Mouse (Mus musculus) lung, embryonic 14.5 days (tissue): ENCODE data around the gene Sema5a. TPM values are rescaled to one million over a fixed set of nuclear protein-coding genes. Genes with fewer than 3 reads are reported as not detected.

Experiments used
- ATAC-seq: fragments of 200-750 bp; cut with Nextera tagmentation; 2 replicates; pipeline ENCODE4 v1.8.0; 2017; ENCODE audit warnings: mild to moderate bottlenecking, moderate TSS enrichment, moderate library complexity; ENCODE audit not compliant: insufficient read depth
- DNase-seq: peaks from one replicate; pipeline ENCODE4 v3.0.0-alpha.2; 2015
- H3K27ac ChIP-seq: fragments of 300-500 bp; sonication (generic); 2 replicates; pipeline ENCODE4 v1.5.1; 2014; ENCODE audit warnings: low read depth, mild to moderate bottlenecking, moderate library complexity
- H3K27me3 ChIP-seq: fragments of 300-500 bp; sonication (generic); 2 replicates; pipeline ENCODE4 v1.6.1; 2014; ENCODE audit warnings: low read length, control low read depth; ENCODE audit not compliant: insufficient read depth
- H3K36me3 ChIP-seq: fragments of 300-500 bp; sonication (generic); 2 replicates; pipeline ENCODE4 v1.6.1; 2014; ENCODE audit warnings: control low read depth; ENCODE audit not compliant: insufficient read depth
- H3K4me1 ChIP-seq: fragments of 300-500 bp; sonication (generic); 2 replicates; pipeline ENCODE4 v1.6.1; 2014; ENCODE audit warnings: antibody characterized with exemption, control low read depth; ENCODE audit not compliant: insufficient read depth
- H3K4me2 ChIP-seq: fragments of 300-500 bp; sonication (generic); 2 replicates; pipeline ENCODE4 v1.6.1; 2014; ENCODE audit warnings: mild to moderate bottlenecking
- H3K4me3 ChIP-seq: fragments of 300-500 bp; sonication (generic); 2 replicates; pipeline ENCODE4 v1.5.1; 2014; ENCODE audit warnings: low read depth, low read length
- H3K9ac ChIP-seq: fragments of 300-500 bp; sonication (generic); 2 replicates; pipeline ENCODE4 v1.6.1; 2014
- H3K9me3 ChIP-seq: fragments of 300-500 bp; sonication (generic); 2 replicates; pipeline ENCODE4 v1.6.1; 2016; ENCODE audit warnings: low read depth, low read length, control low read depth
- CTCF ChIP-seq: IDR thresholded peaks from 2 replicates; pipeline ENCODE4 v1.5.1; 2016; ENCODE audit warnings: antibody characterized with exemption, low read depth
- WGBS: fragments of 180-500 bp; shearing (Covaris S2); extraction: QIAGEN DNeasy Blood & Tissue Kit; methylation state at CpG from one replicate; pipeline ENCODE4 v1.1.7; 2014; 5-methylcytosine and 5-hydroxymethylcytosine counted together
- polyA plus RNA-seq: library from polyadenylated mRNA; unstranded; fragments of >200 nt; fragmentation: Nextera tagmentation; extraction: Ambion mirVana; gene quantifications from 2 replicates; pipeline ENCODE4 v1.2.1, GENCODE M21; 2014

Gene Sema5a
- polyA plus RNA-seq, 1 experiment from 2014 or later, result 17.9 TPM

DNA sequence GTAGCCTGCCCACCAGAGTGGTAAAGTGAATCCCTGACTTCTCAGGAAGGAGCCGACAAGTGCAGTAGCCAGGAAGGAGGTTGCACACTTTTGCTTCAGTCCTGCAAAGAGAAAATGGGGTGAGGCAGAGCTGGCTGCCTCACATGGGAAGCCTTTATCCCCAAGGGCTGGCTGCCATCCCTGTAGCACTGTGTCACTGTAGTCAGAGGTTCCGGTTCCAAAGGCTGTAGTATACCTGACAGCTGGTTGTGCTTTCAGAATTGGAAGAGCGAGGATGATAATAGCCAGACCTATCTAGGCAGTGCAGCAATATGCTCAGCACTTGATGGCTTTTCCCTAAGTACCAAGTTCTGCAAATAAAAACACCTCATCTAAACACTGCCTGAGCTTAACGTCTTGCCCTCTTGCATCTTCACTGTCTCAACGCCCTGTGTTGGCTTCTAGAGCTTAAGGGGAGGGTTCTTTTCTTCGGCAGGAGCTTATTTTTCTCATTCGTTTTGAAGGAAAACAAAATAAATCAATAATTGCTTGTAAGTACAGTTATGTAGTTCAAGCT, 20.3 kb downstream of the Sema5a start:
- no peaks in the 10 kb centered on the region for H3K36me3 ChIP-seq
- 0 out of 2 replicates have a peak, but pooled peaks have one; percentile 14 for TF ChIP-seq CTCF
- H3K9ac ChIP-seq, result no peak overlapping the region
- no peak overlapping the region for H3K4me3 ChIP-seq
- ATAC-seq (peak; percentile 66), DNase-seq (no peak)
- no peaks in the 10 kb centered on the region for H3K27me3 ChIP-seq
- H3K4me1 ChIP-seq, result peaks cover 24% of the 10 kb centered on the region
- peak overlapping the region; percentile 59; the same call in 1 of the 2 replicates for H3K27ac ChIP-seq
- no peaks in the 10 kb centered on the region for H3K9me3 ChIP-seq
- WGBS, result 43% methylated on average over 7 of the region's 7 CpGs
- peak overlapping the region; percentile 13; the same call in 1 of the 2 replicates for H3K4me2 ChIP-seq

DNA sequence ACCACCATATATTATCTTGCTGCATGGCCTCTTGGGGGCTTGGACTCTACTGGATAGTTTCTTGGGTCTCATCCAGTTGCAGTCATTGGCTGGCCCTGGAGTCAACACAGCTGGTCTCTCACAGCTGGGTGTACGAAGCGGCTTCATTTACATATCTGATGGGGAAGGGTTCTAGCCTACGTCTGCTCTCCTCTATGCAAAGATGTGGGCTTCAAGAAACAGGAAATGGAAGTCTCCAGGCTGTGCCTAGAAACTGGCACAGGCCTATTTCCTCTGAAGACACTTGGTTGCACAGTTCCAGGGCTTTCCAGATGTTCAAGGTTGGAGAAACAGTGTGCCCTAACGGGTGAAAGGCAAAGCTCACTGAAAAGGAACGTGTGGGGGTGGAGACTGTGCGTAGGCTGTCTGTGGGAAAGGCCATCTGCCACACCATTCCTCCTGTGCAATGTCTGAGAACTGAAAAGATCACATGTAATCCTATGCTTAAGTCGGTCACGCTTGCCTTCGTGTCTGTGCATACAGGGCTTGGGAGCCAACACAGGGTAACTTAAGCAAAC, 20.8 kb downstream of the Sema5a start:
- H3K4me1 ChIP-seq, result peaks cover 24% of the 10 kb centered on the region
- 39% methylated on average over 9 of the region's 9 CpGs for WGBS
- no peak overlapping the region for H3K4me3 ChIP-seq
- no peaks in the 10 kb centered on the region for H3K36me3 ChIP-seq
- ATAC-seq (peak; percentile 97), DNase-seq (peak; percentile 95)
- no peaks in the 10 kb centered on the region for H3K27me3 ChIP-seq
- peak overlapping the region; percentile 87 for H3K27ac ChIP-seq
- no peak overlapping the region for H3K9ac ChIP-seq
- no peaks in the 10 kb centered on the region for H3K9me3 ChIP-seq
- peak; percentile 12; the same call in 1 of the 2 replicates for TF ChIP-seq CTCF
- H3K4me2 ChIP-seq, result peak overlapping the region; percentile 25; the same call in 1 of the 2 replicates

DNA sequence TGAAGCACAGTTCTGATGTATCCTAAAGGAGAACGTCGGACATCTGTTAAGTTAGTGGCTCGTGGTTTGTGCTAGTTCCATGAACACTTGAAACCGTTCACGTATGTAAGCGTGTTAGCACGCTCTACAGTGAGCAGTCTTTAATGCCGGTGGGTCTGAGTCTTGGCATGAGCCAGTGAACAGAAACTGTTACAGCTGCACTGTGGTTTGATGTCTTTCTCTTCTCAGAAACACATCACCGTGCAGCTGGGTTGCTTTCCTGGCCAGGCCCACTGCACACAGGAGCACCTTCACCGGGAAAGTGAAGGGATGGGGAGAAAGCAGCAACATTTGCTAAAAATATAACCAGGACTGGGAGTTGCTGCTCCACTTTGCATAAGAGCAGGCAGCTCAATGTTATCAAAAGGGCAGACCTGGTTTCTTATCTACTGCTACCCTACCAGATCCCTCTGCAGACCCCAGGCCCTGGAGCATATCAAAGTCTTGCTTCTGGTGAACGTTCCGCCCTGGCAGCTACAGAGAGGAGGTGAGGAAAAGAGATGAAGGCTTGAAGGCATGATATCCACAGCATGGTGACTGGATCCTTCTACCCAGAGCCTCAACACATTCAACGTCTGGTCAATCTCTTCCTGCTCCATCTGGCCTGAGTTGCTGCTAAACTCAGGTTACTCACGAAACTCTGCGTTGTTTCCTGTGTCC, 21.7 kb downstream of the Sema5a start:
- Histone ChIP-seq H3K4me1 (peaks cover 24% of the 10 kb centered on the region), H3K27ac (peak overlapping the region; percentile 87), H3K27me3 (no peaks in the 10 kb centered on the region), H3K9ac (no peak overlapping the region), H3K4me3 (no peak overlapping the region), H3K4me2 (no peak overlapping the region), H3K9me3 (no peaks in the 10 kb centered on the region), H3K36me3 (no peaks in the 10 kb centered on the region)
- WGBS, result 71% methylated on average over 15 of the region's 15 CpGs
- peak; percentile 15 for DNase-seq
- no peak for TF ChIP-seq CTCF
- ATAC-seq, result no peak

DNA sequence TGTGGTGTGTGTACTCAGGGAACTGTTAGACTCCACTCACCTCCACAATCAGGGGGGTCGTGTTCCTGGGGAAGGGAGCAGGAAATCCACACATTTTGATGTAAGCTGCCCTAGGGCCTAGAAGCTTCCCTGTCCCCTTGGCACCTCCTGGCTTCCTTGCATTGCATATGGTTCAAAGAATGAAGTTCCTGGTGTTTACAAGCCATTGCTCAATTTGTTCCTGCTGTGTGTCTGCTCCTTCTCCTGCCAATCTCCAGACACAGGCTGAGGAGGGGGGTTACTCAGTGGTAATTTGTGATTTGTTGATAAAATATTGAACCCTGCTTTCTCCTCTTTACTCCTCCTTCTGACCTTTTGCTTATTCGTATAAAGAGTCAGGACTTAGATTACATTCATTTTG, 25.5 kb downstream of the Sema5a start:
- Histone ChIP-seq H3K9me3 (no peaks in the 10 kb centered on the region), H3K27ac (no peak overlapping the region), H3K4me3 (no peak overlapping the region), H3K27me3 (no peaks in the 10 kb centered on the region), H3K9ac (no peak overlapping the region), H3K4me1 (peaks cover 13% of the 10 kb centered on the region), H3K36me3 (no peaks in the 10 kb centered on the region; the same call in 1 of the 2 replicates), H3K4me2 (no peak overlapping the region)
- DNase-seq, result no peak
- WGBS, result 50% methylated on average over 2 of the region's 2 CpGs
- no peak for ATAC-seq
- TF ChIP-seq CTCF, result no peak

DNA sequence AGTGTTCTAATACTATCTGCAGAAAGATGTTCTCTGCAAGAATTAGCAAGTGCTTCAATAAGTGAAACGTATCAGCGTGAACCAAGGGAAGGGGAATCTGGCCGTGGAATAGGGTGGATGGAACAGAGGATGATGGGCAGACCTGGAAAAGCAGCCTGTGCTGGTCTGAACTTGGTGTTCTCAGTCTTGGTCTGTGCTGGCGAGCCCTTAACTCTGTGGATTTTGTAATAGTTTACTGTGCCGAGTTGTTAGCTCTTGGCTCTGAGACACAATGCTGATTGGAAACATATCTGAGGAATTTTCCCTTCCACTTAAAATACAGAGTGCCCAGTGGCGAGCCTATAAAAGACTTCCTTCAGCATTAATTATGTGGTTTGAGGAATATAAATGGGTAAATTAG, 29.3 kb downstream of the Sema5a start:
- TF ChIP-seq CTCF, result no peak
- no peak for DNase-seq
- no peak overlapping the region for H3K4me2 ChIP-seq
- WGBS, result 83% methylated on average over 6 of the region's 6 CpGs
- no peak overlapping the region for H3K9ac ChIP-seq
- H3K4me3 ChIP-seq, result no peak overlapping the region
- H3K36me3 ChIP-seq, result no peaks in the 10 kb centered on the region; the same call in 1 of the 2 replicates
- H3K4me1 ChIP-seq, result no peaks in the 10 kb centered on the region
- H3K9me3 ChIP-seq, result no peaks in the 10 kb centered on the region
- ATAC-seq, result no peak
- H3K27ac ChIP-seq, result no peak overlapping the region
- H3K27me3 ChIP-seq, result no peaks in the 10 kb centered on the region

DNA sequence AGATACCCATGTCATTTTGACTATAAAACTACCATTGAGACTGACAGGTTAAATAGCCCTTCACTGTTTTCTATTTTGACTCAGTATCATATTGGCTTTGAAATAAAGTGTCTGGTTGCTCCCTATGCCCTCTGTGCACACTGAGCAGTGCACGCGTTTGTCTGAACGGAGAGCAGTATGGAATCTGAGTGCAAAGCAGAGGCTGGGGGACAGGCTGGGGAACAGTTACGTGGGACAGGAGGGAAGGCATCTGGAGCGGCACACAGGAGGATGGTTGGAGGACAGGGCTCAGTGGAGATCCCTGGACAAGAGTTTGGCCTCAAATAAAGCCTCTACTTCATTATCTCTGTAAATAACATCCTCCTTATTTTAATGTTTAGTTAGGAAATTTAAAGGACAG, 30.4 kb downstream of the Sema5a start:
- Histone ChIP-seq H3K4me2 (no peak overlapping the region), H3K4me1 (no peaks in the 10 kb centered on the region), H3K9me3 (no peaks in the 10 kb centered on the region), H3K36me3 (no peaks in the 10 kb centered on the region; the same call in 1 of the 2 replicates), H3K4me3 (no peak overlapping the region), H3K27ac (no peak overlapping the region), H3K9ac (no peak overlapping the region), H3K27me3 (no peaks in the 10 kb centered on the region)
- ATAC-seq, result no peak
- no peak for DNase-seq
- 61% methylated on average over 5 of the region's 5 CpGs for WGBS
- no peak for TF ChIP-seq CTCF

DNA sequence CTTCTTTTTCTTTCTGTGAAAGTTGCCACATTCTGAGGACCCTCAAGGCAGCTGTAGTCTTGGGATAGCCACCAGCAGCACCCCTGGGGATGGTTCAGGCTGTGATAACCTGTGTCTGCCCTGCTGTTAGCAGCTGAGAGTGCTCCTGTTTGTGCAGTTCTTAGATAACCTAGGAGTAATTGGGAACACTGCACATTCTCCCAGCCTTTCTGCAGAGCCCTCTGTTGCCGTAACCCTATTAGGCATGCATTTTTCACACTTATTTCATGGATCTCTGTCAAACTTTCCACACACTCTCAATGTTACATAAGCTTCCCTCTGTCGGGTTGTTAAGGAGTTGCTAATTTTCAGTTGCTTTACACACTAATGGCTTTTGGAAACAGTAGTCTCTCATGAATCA, 34.0 kb downstream of the Sema5a start:
- H3K4me2 ChIP-seq, result no peak overlapping the region
- H3K9ac ChIP-seq, result no peak overlapping the region
- no peaks in the 10 kb centered on the region for H3K9me3 ChIP-seq
- no peaks in the 10 kb centered on the region for H3K36me3 ChIP-seq
- peaks cover 7% of the 10 kb centered on the region; the same call in 1 of the 2 replicates for H3K4me1 ChIP-seq
- H3K27ac ChIP-seq, result no peak overlapping the region
- no peak for TF ChIP-seq CTCF
- no peak for DNase-seq
- H3K4me3 ChIP-seq, result no peak overlapping the region
- no peaks in the 10 kb centered on the region for H3K27me3 ChIP-seq
- WGBS, result 41% methylated on average over 2 of the region's 2 CpGs
- ATAC-seq, result no peak
